Mouse (Mus musculus) hindbrain, embryonic 14.5 days (tissue): ENCODE measurements around the gene Chac1. TPM values are rescaled to one million over a fixed set of nuclear protein-coding genes. Genes with fewer than 3 reads are reported as not detected.

ENCODE experiments used
- ATAC-seq: fragments of 200-750 bp; cut with Nextera tagmentation; 2 replicates; pipeline ENCODE4 v1.8.0; 2017; ENCODE audit warnings: moderate number of reproducible peaks, mild to moderate bottlenecking, moderate TSS enrichment, moderate library complexity; ENCODE audit not compliant: low FRiP score
- DNase-seq: peaks from one replicate; pipeline ENCODE4 v3.0.0-alpha.2; 2015; ENCODE audit warnings: low spot score
- H3K27ac ChIP-seq: fragments of 300-500 bp; sonication (generic); 2 replicates; pipeline ENCODE4 v1.5.1; 2014; ENCODE audit warnings: mild to moderate bottlenecking, moderate library complexity
- H3K27me3 ChIP-seq: fragments of 300-500 bp; sonication (generic); 2 replicates; pipeline ENCODE4 v1.6.1; 2014; ENCODE audit warnings: mild to moderate bottlenecking, low read length, mixed read lengths; ENCODE audit not compliant: control insufficient read depth, insufficient read depth
- H3K36me3 ChIP-seq: fragments of 300-500 bp; sonication (generic); replicated peaks from 2 replicates; pipeline ENCODE4 v1.6.1; 2014; ENCODE audit not compliant: control insufficient read depth, insufficient read depth
- H3K4me1 ChIP-seq: fragments of 300-500 bp; sonication (generic); replicated peaks from 2 replicates; pipeline ENCODE4 v1.6.1; 2014; ENCODE audit warnings: antibody characterized with exemption, low read length, mixed read lengths; ENCODE audit not compliant: control insufficient read depth, insufficient read depth
- H3K4me2 ChIP-seq: fragments of 300-500 bp; sonication (generic); replicated peaks from 2 replicates; pipeline ENCODE4 v1.6.1; 2014; ENCODE audit warnings: mild to moderate bottlenecking, moderate library complexity
- H3K4me3 ChIP-seq: fragments of 300-500 bp; sonication (generic); replicated peaks from 2 replicates; pipeline ENCODE4 v1.5.1; 2014; ENCODE audit warnings: mild to moderate bottlenecking, low read length
- H3K9ac ChIP-seq: fragments of 300-500 bp; sonication (generic); 2 replicates; pipeline ENCODE4 v1.6.1; 2014
- H3K9me3 ChIP-seq: fragments of 300-500 bp; sonication (generic); 2 replicates; pipeline ENCODE4 v1.6.1; 2016; ENCODE audit warnings: low read length; ENCODE audit not compliant: control insufficient read depth
- WGBS: fragments of 180-500 bp; shearing (Covaris S2); extraction: QIAGEN DNeasy Blood & Tissue Kit; methylation state at CpG from one replicate; pipeline ENCODE4 v1.1.7; 2014; 5-methylcytosine and 5-hydroxymethylcytosine counted together
- polyA plus RNA-seq: library from polyadenylated mRNA; unstranded; fragments of >200 nt; fragmentation: Nextera tagmentation; extraction: Ambion mirVana; gene quantifications from 2 replicates; pipeline ENCODE4 v1.2.1, GENCODE M21; 2014

Chac1 gene
- polyA plus RNA-seq, 1 experiment from 2014 or later, result 8.8 TPM

DNA sequence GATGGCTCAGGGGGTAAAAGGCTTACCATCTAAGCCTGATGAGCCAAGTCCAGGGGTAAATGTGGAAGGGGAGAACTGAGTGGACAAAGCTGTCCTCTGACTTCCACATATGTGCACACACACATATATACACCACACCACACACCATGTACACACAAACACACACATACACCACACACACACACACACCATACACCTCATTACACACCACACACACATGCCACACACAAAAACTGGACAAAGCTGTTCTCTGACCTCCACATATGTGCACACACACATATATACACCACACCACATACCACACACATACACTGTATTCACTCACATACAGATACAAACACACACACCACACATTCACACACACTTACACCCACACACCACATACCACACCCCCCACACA lies 5.3 kb downstream of the Chac1 start:
- Histone ChIP-seq H3K27ac (no peak overlapping the region), H3K4me2 (no peak overlapping the region), H3K4me1 (no peaks in the 10 kb centered on the region; the same call in 1 of the 2 replicates), H3K36me3 (peaks cover 5% of the 10 kb centered on the region; the same call in 1 of the 2 replicates), H3K4me3 (no peak overlapping the region), H3K9ac (no peak overlapping the region), H3K27me3 (0 out of 2 replicates have a peak, but pooled peaks cover 3% of the 10 kb centered on the region), H3K9me3 (peaks cover 10% of the 10 kb centered on the region; the same call in 1 of the 2 replicates)
- ATAC-seq (no peak), DNase-seq (no peak)

DNA sequence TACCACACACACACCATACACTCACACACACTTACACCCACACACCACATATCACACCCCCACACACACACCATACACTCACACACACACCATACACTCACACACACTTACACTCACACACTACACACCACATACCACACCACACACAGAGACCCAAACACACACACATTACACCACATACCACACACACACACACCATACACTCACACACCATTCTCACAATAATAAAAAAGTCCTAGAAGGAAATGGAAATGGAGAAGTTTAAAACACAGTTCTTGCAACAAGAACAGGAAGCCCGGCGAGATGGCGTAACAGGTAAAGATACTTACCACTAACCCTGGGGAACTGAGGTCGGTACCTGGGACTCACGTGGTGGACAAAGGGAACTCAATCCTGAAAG lies 5.8 kb downstream of the Chac1 start:
- peaks cover 5% of the 10 kb centered on the region; the same call in 1 of the 2 replicates for H3K36me3 ChIP-seq
- DNase-seq, result no peak
- H3K27me3 ChIP-seq, result no peaks in the 10 kb centered on the region
- H3K4me3 ChIP-seq, result no peak overlapping the region
- no peak overlapping the region for H3K27ac ChIP-seq
- H3K9me3 ChIP-seq, result peaks cover 15% of the 10 kb centered on the region; the same call in 1 of the 2 replicates
- no peak for ATAC-seq
- H3K4me2 ChIP-seq, result no peak overlapping the region
- H3K4me1 ChIP-seq, result no peaks in the 10 kb centered on the region; the same call in 1 of the 2 replicates
- WGBS, result 92% methylated on average over 5 of the region's 5 CpGs
- no peak overlapping the region for H3K9ac ChIP-seq

DNA sequence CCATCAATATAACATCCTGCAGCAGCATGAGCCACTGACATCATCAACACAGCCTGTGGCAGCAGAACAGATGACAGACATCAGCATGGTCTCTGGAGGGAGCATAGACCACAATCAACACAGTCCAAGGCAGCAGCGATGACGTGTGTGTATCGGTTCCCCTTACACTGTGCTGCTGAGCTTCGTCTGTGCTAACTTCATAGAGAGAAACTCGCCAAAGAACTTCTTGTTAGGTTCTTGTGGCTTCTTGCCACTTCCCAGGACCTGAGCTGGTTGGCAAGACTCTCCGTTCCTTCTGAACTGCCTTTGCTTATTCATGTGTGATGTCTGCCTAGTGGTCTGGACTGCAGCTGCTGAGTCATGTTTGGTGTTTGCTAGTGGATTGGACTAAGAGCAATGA lies 7.2 kb downstream of the Chac1 start:
- WGBS, result 85% methylated on average over 6 of the region's 6 CpGs
- Histone ChIP-seq H3K9me3 (peaks cover 19% of the 10 kb centered on the region; the same call in 1 of the 2 replicates), H3K36me3 (peaks cover 5% of the 10 kb centered on the region; the same call in 1 of the 2 replicates)

DNA sequence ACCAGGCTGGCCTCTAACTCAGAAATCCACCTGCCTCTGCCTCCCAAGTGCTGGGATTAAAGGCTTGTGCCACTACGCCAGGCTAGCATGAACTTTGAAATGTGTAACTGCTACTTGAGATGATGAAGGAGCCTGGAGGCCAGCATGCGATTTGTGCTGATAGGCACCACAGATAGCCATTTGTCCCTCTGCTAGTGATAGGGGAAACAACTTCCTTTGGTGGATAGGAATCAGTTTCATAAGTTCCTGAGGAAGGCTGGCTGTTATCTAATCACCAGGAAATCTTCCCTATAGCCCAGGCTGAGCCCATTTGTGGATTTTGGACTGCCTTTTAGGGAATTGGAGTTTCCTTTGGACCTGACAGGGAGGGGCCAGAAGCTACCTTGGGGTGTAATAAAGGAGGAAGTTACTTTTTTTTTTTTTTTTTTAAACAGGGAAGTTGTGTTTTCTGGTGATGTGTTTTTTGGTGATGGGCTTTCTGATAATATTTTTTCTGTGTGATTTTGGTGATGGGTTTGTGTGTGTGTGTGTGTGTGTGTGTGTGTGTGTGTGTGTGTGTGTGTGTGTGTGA lies 8.8 kb downstream of the Chac1 start:
- H3K36me3 ChIP-seq, result no peaks in the 10 kb centered on the region
- ATAC-seq (no peak), DNase-seq (no peak)
- H3K27me3 ChIP-seq, result no peaks in the 10 kb centered on the region
- H3K4me1 ChIP-seq, result no peaks in the 10 kb centered on the region
- no peak overlapping the region for H3K4me3 ChIP-seq
- WGBS, result 86% methylated on average over 2 of the region's 2 CpGs
- H3K9ac ChIP-seq, result no peak overlapping the region
- peaks cover 19% of the 10 kb centered on the region; the same call in 1 of the 2 replicates for H3K9me3 ChIP-seq
- H3K27ac ChIP-seq, result no peak overlapping the region
- H3K4me2 ChIP-seq, result no peak overlapping the region

More for the DNA sequence above, 7.2 kb downstream of the Chac1 start:
- Histone ChIP-seq H3K4me2 (no peak overlapping the region), H3K4me1 (no peaks in the 10 kb centered on the region), H3K27ac (no peak overlapping the region), H3K9ac (no peak overlapping the region), H3K27me3 (no peaks in the 10 kb centered on the region), H3K4me3 (no peak overlapping the region)
- ATAC-seq (no peak), DNase-seq (no peak)

DNA sequence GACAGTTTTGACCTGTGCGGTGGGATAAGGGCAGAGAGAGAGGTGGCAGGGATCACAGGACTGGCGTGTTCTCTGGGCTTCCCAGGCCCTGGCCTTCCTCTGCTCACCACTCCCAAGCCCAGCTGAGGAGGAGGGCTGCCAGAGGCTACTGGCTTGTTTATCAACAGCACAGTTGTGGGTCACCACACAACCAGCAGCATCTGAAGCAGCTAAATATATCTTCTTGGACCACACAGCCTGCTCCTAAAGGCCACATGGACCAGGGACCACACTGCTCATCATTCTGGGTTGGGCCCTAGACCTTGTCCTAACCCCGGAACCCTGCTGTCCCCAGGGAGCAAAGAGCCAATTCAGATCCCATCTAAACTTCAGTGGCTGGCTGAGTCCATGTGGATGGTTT lies 13.9 kb downstream of the Chac1 start:
- DNase-seq, result no peak
- no peaks in the 10 kb centered on the region for H3K4me1 ChIP-seq
- H3K9me3 ChIP-seq, result peaks cover 19% of the 10 kb centered on the region; the same call in 1 of the 2 replicates
- H3K4me3 ChIP-seq, result no peak overlapping the region
- ATAC-seq, result no peak
- peaks cover 2% of the 10 kb centered on the region; the same call in 1 of the 2 replicates for H3K36me3 ChIP-seq
- 91% methylated on average over 3 of the region's 3 CpGs for WGBS
- no peak overlapping the region for H3K27ac ChIP-seq
- H3K4me2 ChIP-seq, result no peak overlapping the region
- no peaks in the 10 kb centered on the region for H3K27me3 ChIP-seq
- H3K9ac ChIP-seq, result no peak overlapping the region

DNA sequence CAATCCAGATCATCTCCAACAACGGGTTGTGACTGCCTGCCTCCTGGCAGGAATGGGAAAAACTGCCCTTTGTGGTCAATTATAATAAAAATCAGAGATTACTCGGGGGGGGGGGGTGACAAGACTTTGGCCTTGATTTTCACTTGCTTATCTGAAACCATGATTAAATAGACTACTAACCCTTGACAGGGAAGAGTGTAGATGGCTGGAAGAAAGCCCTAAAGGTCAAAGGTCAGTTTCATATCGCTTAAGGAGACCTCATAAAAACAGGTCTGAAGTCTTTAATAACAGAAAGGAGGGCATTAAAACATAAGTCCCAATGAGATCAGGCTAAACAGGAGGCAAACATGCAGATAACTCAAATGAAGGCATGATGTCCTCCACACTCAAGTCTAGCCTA lies 16.3 kb downstream of the Chac1 start:
- H3K27me3 ChIP-seq, result no peaks in the 10 kb centered on the region
- H3K36me3 ChIP-seq, result peaks cover 17% of the 10 kb centered on the region
- H3K27ac ChIP-seq, result no peak overlapping the region
- 81% methylated on average over 3 of the region's 3 CpGs for WGBS
- no peak for DNase-seq
- no peak for ATAC-seq
- H3K4me3 ChIP-seq, result no peak overlapping the region
- no peaks in the 10 kb centered on the region for H3K4me1 ChIP-seq
- H3K4me2 ChIP-seq, result no peak overlapping the region
- H3K9ac ChIP-seq, result no peak overlapping the region
- no peaks in the 10 kb centered on the region for H3K9me3 ChIP-seq

DNA sequence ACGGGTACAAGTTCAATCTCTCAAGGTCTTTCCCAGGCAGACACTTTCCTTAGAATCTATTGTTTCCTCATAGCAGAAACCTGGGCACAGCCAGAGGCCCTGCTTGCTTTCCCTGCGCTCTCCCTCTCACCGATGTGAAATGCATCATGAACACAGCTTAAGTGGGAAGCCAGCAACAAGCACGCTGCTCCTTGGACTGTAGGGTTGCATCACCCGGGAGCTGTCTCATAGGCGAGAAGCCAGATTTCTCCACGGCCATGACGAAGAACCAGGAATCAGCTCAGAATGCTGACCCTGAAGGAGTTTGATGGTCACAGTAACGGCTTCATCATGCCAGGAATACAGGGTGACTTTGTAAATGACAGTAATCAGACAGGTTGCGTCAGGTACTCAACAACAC lies 19.1 kb downstream of the Chac1 start:
- no peaks in the 10 kb centered on the region for H3K4me1 ChIP-seq
- H3K4me3 ChIP-seq, result no peak overlapping the region
- no peak overlapping the region for H3K9ac ChIP-seq
- no peak for DNase-seq
- H3K27me3 ChIP-seq, result no peaks in the 10 kb centered on the region
- H3K4me2 ChIP-seq, result no peak overlapping the region
- no peak overlapping the region for H3K27ac ChIP-seq
- H3K9me3 ChIP-seq, result no peaks in the 10 kb centered on the region
- peaks cover 45% of the 10 kb centered on the region for H3K36me3 ChIP-seq
- 95% methylated on average over 10 of the region's 10 CpGs for WGBS
- no peak for ATAC-seq

DNA sequence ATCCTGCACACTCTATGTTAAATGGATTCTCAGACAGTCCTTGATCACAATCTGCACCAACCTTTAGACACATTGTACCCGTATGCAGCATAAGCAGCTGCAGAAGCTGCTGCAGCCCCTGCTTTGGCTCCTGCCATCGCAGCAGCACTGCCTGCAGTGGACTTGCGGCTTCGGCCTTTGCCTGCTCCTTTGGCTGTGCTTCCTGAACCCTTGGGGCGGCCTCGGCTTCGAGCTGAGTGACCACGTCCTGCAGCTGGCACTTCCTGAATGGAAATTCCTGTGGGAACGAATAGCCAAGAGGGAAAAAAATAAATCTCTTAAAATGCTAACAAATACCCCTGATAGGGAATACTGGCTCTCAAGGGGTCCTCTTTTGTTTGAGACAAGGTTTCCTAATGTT lies 26.3 kb downstream of the Chac1 start:
- H3K9me3 ChIP-seq, result no peaks in the 10 kb centered on the region
- no peaks in the 10 kb centered on the region for H3K27me3 ChIP-seq
- 80% methylated on average over 9 of the region's 9 CpGs for WGBS
- no peaks in the 10 kb centered on the region for H3K4me1 ChIP-seq
- H3K27ac ChIP-seq, result no peak overlapping the region
- H3K36me3 ChIP-seq, result peaks cover 99% of the 10 kb centered on the region
- ATAC-seq (no peak), DNase-seq (no peak)
- no peak overlapping the region for H3K9ac ChIP-seq
- H3K4me2 ChIP-seq, result no peak overlapping the region
- H3K4me3 ChIP-seq, result no peak overlapping the region

DNA sequence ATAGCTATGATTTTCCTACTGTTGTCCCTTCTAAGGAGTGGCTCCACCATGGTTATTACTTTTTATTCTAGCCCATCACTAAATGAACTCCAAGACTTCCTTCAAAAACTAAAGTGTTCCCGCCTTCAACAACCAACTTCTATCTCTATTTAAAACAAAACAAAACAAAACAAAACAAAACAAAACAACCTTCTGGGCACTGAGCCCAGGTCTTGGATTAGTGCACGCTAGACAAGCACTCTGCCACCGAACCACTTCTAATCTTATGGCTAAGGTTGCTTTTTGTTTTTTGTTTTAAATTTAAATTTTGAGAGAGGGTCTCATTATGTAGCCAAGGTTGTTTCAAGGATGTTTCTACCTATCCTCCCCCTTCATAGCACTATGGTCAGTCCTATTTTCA lies 26.8 kb downstream of the Chac1 start:
- ATAC-seq (no peak), DNase-seq (no peak)
- Histone ChIP-seq H3K4me1 (no peaks in the 10 kb centered on the region), H3K9ac (no peak overlapping the region), H3K36me3 (peaks cover 99% of the 10 kb centered on the region), H3K4me2 (no peak overlapping the region), H3K27ac (no peak overlapping the region), H3K27me3 (no peaks in the 10 kb centered on the region), H3K9me3 (no peaks in the 10 kb centered on the region), H3K4me3 (no peak overlapping the region)
- 82% methylated on average over 3 of the region's 3 CpGs for WGBS

DNA sequence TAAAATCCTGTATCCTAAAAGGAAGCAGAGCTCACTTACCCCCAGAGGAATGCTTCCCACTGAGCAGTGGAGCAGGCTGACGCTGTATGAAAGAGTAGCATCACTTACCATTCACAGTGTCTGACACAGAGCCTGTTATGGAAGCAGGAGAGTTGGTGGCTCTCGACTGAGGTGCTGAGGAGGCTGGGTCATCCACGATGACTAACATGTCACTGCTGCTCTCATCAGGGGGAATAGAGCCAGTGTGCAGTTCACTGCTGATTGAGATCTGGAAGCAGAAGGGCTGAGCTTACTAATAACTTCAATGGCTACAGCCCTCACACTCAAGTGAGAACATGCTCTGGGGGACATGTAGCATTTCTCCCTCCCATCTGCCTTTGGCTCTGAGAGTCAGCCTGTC lies 28.4 kb downstream of the Chac1 start:
- H3K9ac ChIP-seq, result no peak overlapping the region
- H3K27me3 ChIP-seq, result no peaks in the 10 kb centered on the region
- peaks cover 91% of the 10 kb centered on the region for H3K36me3 ChIP-seq
- ATAC-seq (no peak), DNase-seq (no peak)
- no peaks in the 10 kb centered on the region for H3K9me3 ChIP-seq
- H3K4me1 ChIP-seq, result no peaks in the 10 kb centered on the region
- no peak overlapping the region for H3K27ac ChIP-seq
- no peak overlapping the region for H3K4me3 ChIP-seq
- no peak overlapping the region for H3K4me2 ChIP-seq
- 88% methylated on average over 3 of the region's 3 CpGs for WGBS
